Mouse (Mus musculus): Measurements from ENCODE around the gene Cadm2.

DNA sequence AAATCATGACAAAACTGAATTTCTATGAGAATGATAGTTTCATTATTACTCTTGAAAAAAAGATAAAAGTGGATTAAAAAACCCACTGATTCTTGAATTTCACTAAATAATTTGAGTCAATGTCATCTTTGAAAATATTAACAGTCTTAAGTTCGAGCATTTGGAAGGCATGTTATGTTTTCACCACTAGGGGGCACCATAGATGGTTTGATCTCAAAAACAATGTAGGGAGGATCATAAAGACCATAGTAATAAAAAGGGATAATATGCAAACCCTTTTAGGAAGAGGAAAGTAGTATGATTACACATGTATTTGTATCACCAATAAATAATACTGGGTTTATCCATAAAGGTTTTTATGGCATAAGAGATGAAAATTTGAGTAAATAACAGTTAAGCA lies 385.8 kb downstream of the Cadm2 start:
- TF ChIP-seq GATA1 (IDR thresholded peaks at IDR 0.05; ENCODE audit: borderline replicate concordance, low read length): no peak
- no peak for TF ChIP-seq FLI1 (IDR thresholded peaks at IDR 0.05; ENCODE audit: low read length)
